Mouse (Mus musculus) kidney, postnatal 0 days (tissue): ENCODE results near the gene Itch. TPM values are rescaled to one million over a fixed set of nuclear protein-coding genes. Genes with fewer than 3 reads are reported as not detected.

Source experiments
- ATAC-seq: fragments of 200-750 bp; cut with Nextera tagmentation; replicated peaks from 2 replicates; pipeline ENCODE4 v1.8.0; 2017; ENCODE audit warnings: low read depth, moderate number of reproducible peaks, moderate TSS enrichment, moderate library complexity; ENCODE audit not compliant: low FRiP score
- DNase-seq: peaks from one replicate; pipeline ENCODE4 v3.0.0-alpha.2; 2016; ENCODE audit warnings: low spot score
- H3K27ac ChIP-seq: fragments of 300-500 bp; sonication (generic); 2 replicates; pipeline ENCODE4 v1.5.1; 2014; ENCODE audit warnings: mild to moderate bottlenecking
- H3K27me3 ChIP-seq: fragments of 300-500 bp; sonication (generic); 2 replicates; pipeline ENCODE4 v1.6.1; 2014; ENCODE audit warnings: low read length, mixed read lengths; ENCODE audit not compliant: insufficient read depth
- H3K36me3 ChIP-seq: fragments of 300-500 bp; sonication (generic); 2 replicates; pipeline ENCODE4 v1.6.1; 2014; ENCODE audit warnings: low read length, mixed read lengths; ENCODE audit not compliant: insufficient read depth
- H3K4me1 ChIP-seq: fragments of 300-500 bp; sonication (generic); replicated peaks from 2 replicates; pipeline ENCODE4 v1.6.1; 2014; ENCODE audit warnings: antibody characterized with exemption, low read length, mixed read lengths; ENCODE audit not compliant: insufficient read depth
- H3K4me2 ChIP-seq: fragments of 300-500 bp; sonication (generic); 2 replicates; pipeline ENCODE4 v1.6.1; 2014; ENCODE audit warnings: mild to moderate bottlenecking, low read length, moderate library complexity, mixed read lengths
- H3K4me3 ChIP-seq: fragments of 300-500 bp; sonication (generic); replicated peaks from 2 replicates; pipeline ENCODE4 v1.5.1; 2014; ENCODE audit warnings: low read depth, low read length
- H3K9ac ChIP-seq: fragments of 300-500 bp; sonication (generic); 2 replicates; pipeline ENCODE4 v1.6.1; 2014; ENCODE audit warnings: low read depth, low read length
- H3K9me3 ChIP-seq: fragments of 300-500 bp; sonication (generic); replicated peaks from 2 replicates; pipeline ENCODE4 v1.6.1; 2016; ENCODE audit warnings: low read length, inconsistent platforms, mixed read lengths
- CTCF ChIP-seq: IDR thresholded peaks from 2 replicates; pipeline ENCODE4 v1.5.1; 2016; ENCODE audit warnings: antibody characterized with exemption, low read depth, mild to moderate bottlenecking, moderate library complexity
- WGBS: fragments of 180-500 bp; shearing (Covaris S2); extraction: QIAGEN DNeasy Blood & Tissue Kit; methylation state at CpG from one replicate; pipeline ENCODE4 v1.1.7; 2014; 5-methylcytosine and 5-hydroxymethylcytosine counted together
- polyA plus RNA-seq: library from polyadenylated mRNA; unstranded; fragments of >200 nt; fragmentation: Nextera tagmentation; extraction: Ambion mirVana; gene quantifications from 2 replicates; pipeline ENCODE4 v1.2.1, GENCODE M21; 2015

The Itch gene
- polyA plus RNA-seq, 1 experiment from 2014 or later = 28.6 TPM

- Histone ChIP-seq H3K4me2 (no peak overlapping the region), H3K27ac (no peak overlapping the region), H3K9me3 (no peaks in the 10 kb centered on the region), H3K4me3 (no peak overlapping the region), H3K36me3 (no peaks in the 10 kb centered on the region), H3K9ac (no peak overlapping the region), H3K4me1 (no peaks in the 10 kb centered on the region), H3K27me3 (no peaks in the 10 kb centered on the region)
- ATAC-seq (no peak), DNase-seq (no peak)
- no peak for TF ChIP-seq CTCF
- WGBS = 20% methylated on average over 4 of the region's 4 CpGs
Observed at GRCm38 (mm10) chr2:155093418-155093817, 39.9 kb upstream of the Itch start.

- H3K36me3 ChIP-seq = no peaks in the 10 kb centered on the region
- peak; percentile 30 for DNase-seq
- H3K4me2 ChIP-seq = no peak overlapping the region
- no peak for ATAC-seq
- no peak overlapping the region for H3K27ac ChIP-seq
- no peaks in the 10 kb centered on the region for H3K9me3 ChIP-seq
- TF ChIP-seq CTCF = peak; percentile 29; the same call in 1 of the 2 replicates
- no peaks in the 10 kb centered on the region for H3K4me1 ChIP-seq
- H3K27me3 ChIP-seq = no peaks in the 10 kb centered on the region
- H3K4me3 ChIP-seq = no peak overlapping the region
- no peak overlapping the region for H3K9ac ChIP-seq
- 86% methylated on average over 9 of the region's 9 CpGs for WGBS
Observed at GRCm38 (mm10) chr2:155098720-155099380, 34.5 kb upstream of the Itch start.

GRCm38 (mm10) chr2:155099421-155099820 lies 33.9 kb upstream of the Itch start:
- no peak for DNase-seq
- H3K27ac ChIP-seq = no peak overlapping the region
- TF ChIP-seq CTCF = no peak
- 63% methylated on average over 7 of the region's 7 CpGs for WGBS
- H3K36me3 ChIP-seq = no peaks in the 10 kb centered on the region
- no peaks in the 10 kb centered on the region for H3K27me3 ChIP-seq
- H3K9ac ChIP-seq = no peak overlapping the region
- H3K4me3 ChIP-seq = no peak overlapping the region
- no peaks in the 10 kb centered on the region for H3K9me3 ChIP-seq
- no peak for ATAC-seq
- H3K4me2 ChIP-seq = no peak overlapping the region
- H3K4me1 ChIP-seq = no peaks in the 10 kb centered on the region

- no peaks in the 10 kb centered on the region for H3K4me1 ChIP-seq
- ATAC-seq (no peak), DNase-seq (no peak)
- no peaks in the 10 kb centered on the region for H3K27me3 ChIP-seq
- H3K9me3 ChIP-seq = no peaks in the 10 kb centered on the region
- no peaks in the 10 kb centered on the region for H3K36me3 ChIP-seq
- H3K4me3 ChIP-seq = no peak overlapping the region
- no peak for TF ChIP-seq CTCF
- H3K9ac ChIP-seq = no peak overlapping the region
- H3K27ac ChIP-seq = 0 out of 2 replicates have a peak overlapping the region, but pooled peaks have one; percentile 19
- no peak overlapping the region for H3K4me2 ChIP-seq
- WGBS = 66% methylated on average over 14 of the region's 14 CpGs
Observed at GRCm38 (mm10) chr2:155099994-155100795, 33.1 kb upstream of the Itch start.

GRCm38 (mm10) chr2:155100796-155101259 lies 32.5 kb upstream of the Itch start:
- Histone ChIP-seq H3K36me3 (no peaks in the 10 kb centered on the region), H3K9me3 (no peaks in the 10 kb centered on the region), H3K4me3 (no peak overlapping the region), H3K4me2 (no peak overlapping the region), H3K4me1 (no peaks in the 10 kb centered on the region), H3K27me3 (no peaks in the 10 kb centered on the region), H3K9ac (no peak overlapping the region), H3K27ac (0 out of 2 replicates have a peak overlapping the region, but pooled peaks have one; percentile 19)
- DNase-seq = no peak
- no peak; the same call in 1 of the 2 replicates for ATAC-seq
- 53% methylated on average over 3 of the region's 3 CpGs for WGBS
- TF ChIP-seq CTCF = no peak

GRCm38 (mm10) chr2:155101761-155102181 lies 31.5 kb upstream of the Itch start:
- 40% methylated on average over 6 of the region's 6 CpGs for WGBS
- Histone ChIP-seq H3K36me3 (no peaks in the 10 kb centered on the region), H3K27me3 (no peaks in the 10 kb centered on the region), H3K9me3 (no peaks in the 10 kb centered on the region), H3K27ac (peak overlapping the region; percentile 39; the same call in 1 of the 2 replicates), H3K4me1 (no peaks in the 10 kb centered on the region), H3K9ac (no peak overlapping the region), H3K4me2 (no peak overlapping the region), H3K4me3 (no peak overlapping the region)
- peak; percentile 28 for DNase-seq
- no peak for TF ChIP-seq CTCF
- ATAC-seq = peak; percentile 59; the same call in 1 of the 2 replicates
